Mouse (Mus musculus): ENCODE results near the gene Cbx5.

DNA sequence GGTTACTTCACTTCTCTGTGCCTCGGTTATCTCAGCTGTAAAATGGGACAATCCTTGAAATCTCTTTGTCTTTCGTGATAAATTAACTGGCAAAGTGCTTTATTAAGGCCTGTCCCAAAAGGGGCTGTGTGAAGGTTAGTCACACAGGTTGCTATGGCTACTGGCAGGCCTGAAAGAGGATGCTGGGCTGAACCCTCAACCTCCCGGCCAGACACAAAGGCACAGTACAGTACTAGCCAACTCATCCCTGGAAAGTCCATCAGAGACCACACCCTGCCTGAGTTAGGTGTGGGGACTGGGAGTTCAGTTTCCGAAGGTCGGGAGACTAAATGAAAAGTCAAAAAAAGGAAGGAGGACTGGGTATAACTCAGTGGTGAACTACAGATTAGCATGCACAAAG is 73.7 kb downstream of the Cbx5 start:
- TF ChIP-seq CTCF (IDR thresholded peaks at IDR 0.05; ENCODE audit: control insufficient read depth, insufficient read depth, insufficient read length) (no peak), USF1 (IDR thresholded peaks at IDR 0.05; ENCODE audit: low read depth) (no peak), MYOG (IDR thresholded peaks at IDR 0.05; ENCODE audit: control insufficient read depth, extremely low read depth, insufficient read length) (no peak), MAX (IDR thresholded peaks at IDR 0.05) (no peak)

Data from C2C12 (cell line).